Mouse (Mus musculus) brain, embryonic 14.5 days (tissue): ENCODE data around the gene Osbpl11.

Experiments used
- CTCF ChIP-seq: fragments of 200-500 bp; IDR thresholded peaks from 2 replicates; pipeline ENCODE4 v1.5.1; 2012; ENCODE audit warnings: inconsistent platforms, mild to moderate bottlenecking, moderate library complexity, borderline replicate concordance; ENCODE audit not compliant: insufficient read depth, insufficient read length; ENCODE audit errors: extremely low read depth
- POLR2A ChIP-seq: fragments of 200-500 bp; IDR thresholded peaks from 2 replicates; pipeline ENCODE4 v1.6.1; 2012; ENCODE audit warnings: mild to moderate bottlenecking, inconsistent platforms, borderline replicate concordance; ENCODE audit not compliant: poor library complexity, insufficient read depth, insufficient read length, severe bottlenecking; ENCODE audit errors: extremely low read depth

- no peak for TF ChIP-seq POLR2A
- TF ChIP-seq CTCF = no peak
Observed at GRCm38 (mm10) chr16:33146185-33146584, 38.7 kb upstream of the Osbpl11 start.
